Mouse (Mus musculus) MEL (cell line): ENCODE measurements around the gene Tcf7. TPM values are rescaled to one million over a fixed set of nuclear protein-coding genes. Genes with fewer than 3 reads are reported as not detected.

Experiments
- DNase-seq: peaks from one replicate; pipeline ENCODE4 v3.0.0; 2011; ENCODE audit warnings: low read depth, low spot score
- H3K27ac ChIP-seq: 2 replicates; pipeline ENCODE4 v1.5.1; 2012; ENCODE audit warnings: low read depth, mild to moderate bottlenecking, control low read depth, low read length, moderate library complexity; ENCODE audit not compliant: control insufficient read depth
- H3K27me3 ChIP-seq, 2 experiments: fragments of 150-350 bp in 1 of 2; sonication (generic) in 1 of 2; 2 replicates each; pipeline ENCODE4 v1.6.1; 2012; ENCODE audit warnings: low read length in 2 of 2, mild to moderate bottlenecking in 2 of 2, improper control_type of control experiment in 1 of 2, moderate library complexity in 1 of 2; ENCODE audit not compliant: insufficient read depth in 2 of 2, control insufficient read depth in 1 of 2
- H3K36me3 ChIP-seq, 2 experiments: 2 replicates each; pipeline ENCODE4 v1.6.1; 2012 to 2014; ENCODE audit warnings: low read length in 2 of 2, improper control_type of control experiment in 1 of 2, inconsistent platforms in 1 of 2, mild to moderate bottlenecking in 1 of 2; ENCODE audit not compliant: insufficient read depth in 2 of 2, control insufficient read depth in 1 of 2
- H3K4me1 ChIP-seq, 2 experiments: fragments of 150-350 bp in 1 of 2; sonication (generic) in 1 of 2; 2 replicates each; pipeline ENCODE4 v1.6.1; 2012; ENCODE audit warnings: low read length in 2 of 2, improper control_type of control experiment in 1 of 2, mild to moderate bottlenecking in 1 of 2; ENCODE audit not compliant: insufficient read depth in 2 of 2, control insufficient read depth in 1 of 2
- H3K4me3 ChIP-seq, 2 experiments: fragments of 150-350 bp in 1 of 2; sonication (generic) in 1 of 2; 2 replicates each; pipeline ENCODE4 v1.5.1; 2012; ENCODE audit warnings: low read depth in 2 of 2, low read length in 2 of 2, mild to moderate bottlenecking in 2 of 2, moderate library complexity in 2 of 2, control low read depth in 1 of 2, improper control_type of control experiment in 1 of 2; ENCODE audit not compliant: control insufficient read depth in 1 of 2, insufficient read depth in 1 of 2
- H3K79me2 ChIP-seq: 2 replicates; pipeline ENCODE4 v1.6.1; 2012; ENCODE audit warnings: mild to moderate bottlenecking, low read length, moderate library complexity; ENCODE audit not compliant: control insufficient read depth, poor library complexity, insufficient read depth
- H3K9ac ChIP-seq: 2 replicates; pipeline ENCODE4 v1.6.1; 2012; ENCODE audit warnings: low read depth, mild to moderate bottlenecking, control low read depth, low read length, moderate library complexity; ENCODE audit not compliant: control insufficient read depth, poor library complexity, severe bottlenecking
- H3K9me3 ChIP-seq: fragments of 150-350 bp; sonication (generic); replicated peaks from 2 replicates; pipeline ENCODE4 v1.6.1; 2012; ENCODE audit warnings: mild to moderate bottlenecking, low read length, improper control_type of control experiment, moderate library complexity; ENCODE audit not compliant: insufficient read depth
- CHD1 ChIP-seq: IDR thresholded peaks from 2 replicates; pipeline ENCODE4 v1.6.1; 2012; ENCODE audit warnings: low read depth, mild to moderate bottlenecking, inconsistent platforms, low read length, improper control_type of control experiment
- ELF1 ChIP-seq: IDR thresholded peaks from 2 replicates; pipeline ENCODE4 v1.6.1; 2014; ENCODE audit warnings: low read depth, mild to moderate bottlenecking, inconsistent platforms, low read length, improper control_type of control experiment, moderate library complexity
- EP300 ChIP-seq, 2 experiments: IDR thresholded peaks; 2 replicates each; pipeline ENCODE4 v1.6.1; 2011; ENCODE audit warnings: improper control_type of control experiment in 2 of 2, low read length in 2 of 2, low read depth in 1 of 2, mild to moderate bottlenecking in 1 of 2
- JUND ChIP-seq: IDR thresholded peaks from 2 replicates; pipeline ENCODE4 v1.6.1; 2011; ENCODE audit warnings: low read depth, mild to moderate bottlenecking, improper control_type of control experiment, low read length
- MAFK ChIP-seq: IDR thresholded peaks from 2 replicates; pipeline ENCODE4 v1.6.1; 2011; ENCODE audit warnings: low read depth, mild to moderate bottlenecking, low read length, improper control_type of control experiment, borderline replicate concordance
- MAZ ChIP-seq: IDR thresholded peaks from 2 replicates; pipeline ENCODE4 v1.6.1; 2012; ENCODE audit warnings: low read depth, mild to moderate bottlenecking, inconsistent platforms, low read length, improper control_type of control experiment
- MXI1 ChIP-seq: IDR thresholded peaks from 2 replicates; pipeline ENCODE4 v1.6.1; 2011; ENCODE audit warnings: mild to moderate bottlenecking, low read depth, low read length, improper control_type of control experiment
- MYC ChIP-seq: IDR thresholded peaks from 2 replicates; pipeline ENCODE4 v1.6.1; 2011; ENCODE audit warnings: low read depth, mild to moderate bottlenecking, low read length, improper control_type of control experiment, moderate library complexity
- NELFE ChIP-seq: IDR thresholded peaks from 2 replicates; pipeline ENCODE4 v1.6.1; 2011; ENCODE audit warnings: low read depth, low read length, improper control_type of control experiment
- SIN3A ChIP-seq: IDR thresholded peaks from 2 replicates; pipeline ENCODE4 v1.6.1; 2012; ENCODE audit warnings: low read length, improper control_type of control experiment, inconsistent platforms
- TAL1 ChIP-seq: IDR thresholded peaks from 2 replicates; pipeline ENCODE4 v1.6.1; 2012; ENCODE audit warnings: mild to moderate bottlenecking, inconsistent platforms, low read length, moderate library complexity, mixed read lengths
- TCF12 ChIP-seq: IDR thresholded peaks from 2 replicates; pipeline ENCODE4 v1.6.1; 2014; ENCODE audit warnings: low read depth, mild to moderate bottlenecking, inconsistent platforms, low read length, improper control_type of control experiment, moderate library complexity
- ZMIZ1 ChIP-seq: IDR thresholded peaks from 2 replicates; pipeline ENCODE4 v1.6.1; 2012; ENCODE audit warnings: low read depth, mild to moderate bottlenecking, inconsistent platforms, low read length, improper control_type of control experiment, moderate library complexity
- polyA plus RNA-seq, 2 experiments: library from polyadenylated mRNA; stranded (reverse) in 1 of 2; unstranded in 1 of 2; fragments of >175 nt in 1 of 2; fragments of >200 nt in 1 of 2; gene quantifications; 2 replicates each; pipeline versions ENCODE4 v1.2.1 to v1.2.4; 2012; ENCODE audit warnings: low replicate concordance in 2 of 2, low read depth in 1 of 2; ENCODE audit not compliant: insufficient read length in 2 of 2, insufficient read depth in 1 of 2, missing spikeins in 1 of 2
- total RNA-seq: library from RNA; depleted of rRNA; stranded (reverse); fragments of 300-350 nt; gene quantifications from 2 replicates; pipeline ENCODE4 v1.2.3, GENCODE M21; 2012

The Tcf7 gene
- total and polyA plus RNA-seq, 3 experiments = 0.12 to 2.3 TPM; not detected in 1

DNA sequence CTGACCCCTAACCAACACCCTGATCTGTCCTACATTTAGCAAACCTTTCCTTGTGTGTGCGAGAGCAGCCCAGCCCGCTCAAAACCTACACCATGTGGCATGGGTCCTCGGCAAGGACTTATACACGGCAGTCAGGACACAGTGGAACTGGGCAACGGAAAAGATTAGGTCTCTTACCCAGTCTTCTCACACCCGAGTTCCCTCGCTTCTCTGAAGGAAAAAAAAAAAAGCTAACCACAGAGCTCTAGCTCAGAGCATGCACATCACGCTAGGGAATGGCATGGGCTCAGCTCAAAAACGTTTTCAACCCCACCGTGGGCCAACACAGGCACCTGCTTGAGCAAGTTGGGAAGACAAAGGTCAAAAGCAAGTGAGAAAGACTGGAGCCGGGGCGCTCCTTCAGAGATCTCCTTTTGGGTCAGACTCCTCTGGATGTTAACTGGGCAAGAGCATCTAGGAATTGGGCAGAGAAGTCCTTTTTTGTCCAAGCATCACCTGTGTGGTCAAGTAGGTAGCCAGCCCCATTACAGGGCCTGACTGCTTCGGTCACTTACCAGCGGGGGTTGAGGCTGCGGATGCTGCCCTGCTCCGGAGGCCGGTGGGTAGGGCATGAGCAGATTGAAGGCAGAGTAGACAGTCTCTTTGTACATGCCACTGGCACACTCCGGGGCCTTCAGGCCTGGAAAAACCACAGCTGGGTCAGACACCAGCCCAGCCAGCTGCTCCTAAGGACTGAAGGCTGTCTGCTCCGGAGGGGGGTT is 1.1 kb downstream of the Tcf7 start:
- Histone ChIP-seq H3K27me3 (no peaks in the 10 kb centered on the region), H3K27ac (no peak overlapping the region), H3K9me3 (no peaks in the 10 kb centered on the region), H3K9ac (no peak overlapping the region), H3K36me3 (no peaks in the 10 kb centered on the region), H3K79me2 (no peaks in the 10 kb centered on the region), H3K4me3 (no peak overlapping the region), H3K4me1 (no peaks in the 10 kb centered on the region)
- TF ChIP-seq TCF12 (no peak), EP300 (IDR thresholded peaks at IDR 0.05; ENCODE audit: low read depth in 1 of 2, low read length in 2 of 2) (no peak), NELFE (no peak), MYC (no peak), MXI1 (no peak)
- DNase-seq = no peak

- no peaks in the 10 kb centered on the region for H3K79me2 ChIP-seq
- DNase-seq = no peak
- H3K9ac ChIP-seq = no peak overlapping the region
- H3K9me3 ChIP-seq = no peaks in the 10 kb centered on the region
- H3K36me3 ChIP-seq = no peaks in the 10 kb centered on the region
- no peak for TF ChIP-seq ELF1
- TF ChIP-seq MAFK = no peak
- no peak for TF ChIP-seq ZMIZ1
- no peak for TF ChIP-seq CHD1
- TF ChIP-seq TAL1 = no peak
- TF ChIP-seq JUND = no peak
- TF ChIP-seq MAZ = no peak
- TF ChIP-seq SIN3A = no peak
- H3K27ac ChIP-seq = no peak overlapping the region
- no peak overlapping the region for H3K4me3 ChIP-seq
- no peaks in the 10 kb centered on the region for H3K27me3 ChIP-seq
- no peaks in the 10 kb centered on the region for H3K4me1 ChIP-seq
Observed at GRCm38 (mm10) chr11:52280566-52281455, 2.0 kb downstream of the Tcf7 start.
